Mouse (Mus musculus): ENCODE measurements at regions not wholly inside any gene's neighbourhood (a gene's known extent, or its start where the extent isn't known, plus 50 kb on each side); places are given as distances from the start of the nearest gene placed in this dataset.

GRCm38 (mm10) chr4:30216086-30216485 is 1403.2 kb downstream of the Epha7 start:
- DNase-seq = no peak

GRCm38 (mm10) chr4:30227139-30227538 is 1414.2 kb downstream of the Epha7 start:
- no peak for DNase-seq

- peak in 1 of 2 experiments; percentile 26 for DNase-seq
Measured at GRCm38 (mm10) chr4:30262101-30262500, 1449.2 kb downstream of the Epha7 start.

- DNase-seq = peak in 1 of 2 experiments; percentile 11
Measured at GRCm38 (mm10) chr4:30268026-30268425, 1455.1 kb downstream of the Epha7 start.

- DNase-seq = no peak
Measured at GRCm38 (mm10) chr4:30270000-30270399, 1457.1 kb downstream of the Epha7 start.

- no peak for DNase-seq
Measured at GRCm38 (mm10) chr4:30312438-30312837, 1499.5 kb downstream of the Epha7 start.

- no peak for DNase-seq
Measured at GRCm38 (mm10) chr4:30312956-30313355, 1500.0 kb downstream of the Epha7 start.

GRCm38 (mm10) chr4:30315348-30315747 is 1502.4 kb downstream of the Epha7 start:
- no peak for DNase-seq

- DNase-seq = no peak
Measured at GRCm38 (mm10) chr4:30316995-30317394, 1504.1 kb downstream of the Epha7 start.

- DNase-seq = no peak
Measured at GRCm38 (mm10) chr4:30320038-30320437, 1507.1 kb downstream of the Epha7 start.

GRCm38 (mm10) chr4:30347552-30347951 is 1534.6 kb downstream of the Epha7 start:
- DNase-seq = no peak

All from cerebellum, postnatal 25 days (tissue).